Comparison of ENCODE assay signal across 22 mouse cellular contexts in genomic region chr7:68468574-68468973, GRCm38 (mm10).
DNase-seq lines count a peak whose midpoint lies in the region; ATAC-seq and TF ChIP-seq lines count a peak whose summit lies in the region.
"Had no signal": no experiment of that assay in that cellular context is flagged by ENCODE, and none has a peak within 500 bp of the region (broad histone marks: within the 10 kb centered on the region; RNA-seq: fewer than 3 reads in every experiment).

No protein-coding gene starts in this region.

- H3K4me3 ChIP-seq in kidney, embryonic 16.5 days (ENCODE audit: low read length) = no peak overlapping the region
- H3K4me3 ChIP-seq in lung, embryonic 14.5 days (ENCODE audit: low read depth, low read length) = no peak overlapping the region
- no peak overlapping the region for H3K4me3 ChIP-seq in stomach, embryonic 14.5 days (ENCODE audit: low read depth, low read length)
- H3K4me3 ChIP-seq in stomach, postnatal 0 days (ENCODE audit: low read depth, low read length) = no peak overlapping the region
- H3K4me3 ChIP-seq: embryonic facial prominence, embryonic 12.5 days; embryonic facial prominence, embryonic 15.5 days; gastrocnemius, adult 2 months; hindbrain, embryonic 12.5 days had no signal

- H3K4me2 ChIP-seq in kidney, embryonic 16.5 days (replicated peaks; ENCODE audit: low read depth, low read length) = no peak overlapping the region
- no peak overlapping the region for H3K4me2 ChIP-seq in lung, embryonic 14.5 days
- H3K4me2 ChIP-seq in stomach, embryonic 14.5 days (replicated peaks; ENCODE audit: low read depth, low read length) = no peak overlapping the region
- no peak overlapping the region for H3K4me2 ChIP-seq in stomach, postnatal 0 days (replicated peaks; ENCODE audit: low read depth)
- H3K4me2 ChIP-seq: embryonic facial prominence, embryonic 12.5 days; embryonic facial prominence, embryonic 15.5 days; heart, embryonic 11.5 days; hindbrain, embryonic 12.5 days had no signal

- WGBS in kidney, embryonic 16.5 days = 74% methylated on average over 5 of the region's 5 CpGs
- 66% methylated on average over 5 of the region's 5 CpGs for WGBS in lung, embryonic 14.5 days
- WGBS in stomach, embryonic 14.5 days = 67% methylated on average over 5 of the region's 5 CpGs
- 63% methylated on average over 5 of the region's 5 CpGs for WGBS in stomach, postnatal 0 days

- no peaks in the 10 kb centered on the region for H3K36me3 ChIP-seq in kidney, embryonic 16.5 days (ENCODE audit: insufficient read depth, low read length)
- no peaks in the 10 kb centered on the region for H3K36me3 ChIP-seq in lung, embryonic 14.5 days (ENCODE audit: insufficient read depth)
- no peaks in the 10 kb centered on the region for H3K36me3 ChIP-seq in stomach, embryonic 14.5 days (ENCODE audit: control insufficient read depth, insufficient read depth, low read length)
- no peaks in the 10 kb centered on the region for H3K36me3 ChIP-seq in stomach, postnatal 0 days (ENCODE audit: control insufficient read depth, insufficient read depth, low read length)
- H3K36me3 ChIP-seq: embryonic facial prominence, embryonic 12.5 days; embryonic facial prominence, embryonic 15.5 days; hindbrain, embryonic 12.5 days had no signal

- no peaks in the 10 kb centered on the region for H3K27me3 ChIP-seq in kidney, embryonic 16.5 days (ENCODE audit: insufficient read depth, low read length)
- no peaks in the 10 kb centered on the region for H3K27me3 ChIP-seq in lung, embryonic 14.5 days (ENCODE audit: insufficient read depth, low read length)
- no peaks in the 10 kb centered on the region for H3K27me3 ChIP-seq in stomach, embryonic 14.5 days (ENCODE audit: control insufficient read depth, insufficient read depth, low read length)
- no peaks in the 10 kb centered on the region for H3K27me3 ChIP-seq in stomach, postnatal 0 days (ENCODE audit: control insufficient read depth, insufficient read depth, low read length)
- H3K27me3 ChIP-seq: embryonic facial prominence, embryonic 15.5 days; hindbrain, embryonic 12.5 days had no signal

- H3K9ac ChIP-seq in kidney, embryonic 16.5 days (replicated peaks; ENCODE audit: low read length) = no peak overlapping the region
- H3K9ac ChIP-seq in lung, embryonic 14.5 days = no peak overlapping the region
- no peak overlapping the region for H3K9ac ChIP-seq in stomach, embryonic 14.5 days (replicated peaks; ENCODE audit: low read depth, low read length)
- no peak overlapping the region for H3K9ac ChIP-seq in stomach, postnatal 0 days (ENCODE audit: low read length)
- H3K9ac ChIP-seq: embryonic facial prominence, embryonic 12.5 days; embryonic facial prominence, embryonic 15.5 days; forebrain, postnatal 0 days; hindbrain, embryonic 12.5 days had no signal

- TF ChIP-seq EP300 in stomach, postnatal 0 days (optimal IDR thresholded peaks at IDR 0.05) = no peak

- H3K9me3 ChIP-seq in kidney, embryonic 16.5 days (ENCODE audit: low read length) = no peaks in the 10 kb centered on the region
- H3K9me3 ChIP-seq in lung, embryonic 14.5 days (ENCODE audit: low read depth, low read length) = no peaks in the 10 kb centered on the region
- no peaks in the 10 kb centered on the region for H3K9me3 ChIP-seq in stomach, embryonic 14.5 days (ENCODE audit: control insufficient read depth, low read depth, low read length)
- H3K9me3 ChIP-seq in stomach, postnatal 0 days (ENCODE audit: control insufficient read depth, low read length) = no peaks in the 10 kb centered on the region
- H3K9me3 ChIP-seq: embryonic facial prominence, embryonic 12.5 days; embryonic facial prominence, embryonic 15.5 days; hindbrain, embryonic 12.5 days had no signal

- peaks cover 13% of the 10 kb centered on the region; the same call in 1 of the 2 replicates for H3K4me1 ChIP-seq in kidney, embryonic 16.5 days (ENCODE audit: insufficient read depth, low read length)
- H3K4me1 ChIP-seq in lung, embryonic 14.5 days (ENCODE audit: insufficient read depth) = no peaks in the 10 kb centered on the region; the same call in 1 of the 2 replicates
- H3K4me1 ChIP-seq in stomach, embryonic 14.5 days (ENCODE audit: control insufficient read depth, insufficient read depth, low read length) = no peaks in the 10 kb centered on the region
- no peaks in the 10 kb centered on the region for H3K4me1 ChIP-seq in stomach, postnatal 0 days (replicated peaks; ENCODE audit: control insufficient read depth, insufficient read depth)
- H3K4me1 ChIP-seq: embryonic facial prominence, embryonic 15.5 days had no signal

- peak; percentile 32 for DNase-seq in kidney, adult 9 months
- DNase-seq in lung, embryonic 14.5 days = peak; percentile 18
- no peak for DNase-seq in lung, postnatal 4 days
- DNase-seq in stomach, postnatal 0 days (ENCODE audit: low spot score) = no peak
- DNase-seq: adrenal gland, adult 2 months; adrenal gland, postnatal 14 days; cerebellum, adult 11 months; cerebellum, adult 2 months; cerebellum, adult 9-11 months; cerebellum, postnatal 25 days; forebrain, postnatal 0 days; gastrocnemius, adult 2 months; gastrocnemius, postnatal 14 days; heart, adult 11 months had no signal

- no peak for TF ChIP-seq CTCF in lung, embryonic 14.5 days (IDR thresholded peaks at IDR 0.05; ENCODE audit: low read depth)
- no peak for TF ChIP-seq CTCF in stomach, postnatal 0 days (IDR thresholded peaks at IDR 0.05; ENCODE audit: low read depth)

- no peak overlapping the region for H3K27ac ChIP-seq in kidney, embryonic 16.5 days (ENCODE audit: low read length)
- H3K27ac ChIP-seq in lung, embryonic 14.5 days (ENCODE audit: low read depth) = no peak overlapping the region
- H3K27ac ChIP-seq in stomach, embryonic 14.5 days (ENCODE audit: low read length) = no peak overlapping the region
- H3K27ac ChIP-seq in stomach, postnatal 0 days (replicated peaks) = no peak overlapping the region
- H3K27ac ChIP-seq: embryonic facial prominence, embryonic 12.5 days; embryonic facial prominence, embryonic 15.5 days; gastrocnemius, adult 2 months; hindbrain, embryonic 12.5 days had no signal

- no peak for ATAC-seq in kidney, embryonic 16.5 days (ENCODE audit: low FRiP score, low TSS enrichment)
- no peak; the same call in 1 of the 2 replicates for ATAC-seq in lung, embryonic 14.5 days (ENCODE audit: insufficient read depth)
- ATAC-seq in stomach, embryonic 14.5 days (ENCODE audit: insufficient number of reproducible peaks, insufficient read depth, low FRiP score, low read depth) = peak; percentile 49; the same call in 1 of the 2 replicates
- ATAC-seq in stomach, postnatal 0 days (ENCODE audit: low FRiP score, low TSS enrichment) = no peak
- ATAC-seq: CD4-positive, CD25-positive, alpha-beta regulatory T cell, adult 4 months; forebrain, embryonic 14.5 days; forebrain, postnatal 0 days had no signal

Comparison
In these comparisons a context has a peak if more than half of its experiments do, and no peak if none do; other contexts are left out.
1. DNase-seq: peak in kidney, adult 9 months (single experiment) and lung, embryonic 14.5 days (single experiment); none in lung, postnatal 4 days (0 of 2) and stomach, postnatal 0 days (single experiment).